Mouse (Mus musculus) liver, embryonic 15.5 days (tissue): ENCODE data around the gene Fndc11. TPM values are rescaled to one million over a fixed set of nuclear protein-coding genes. Genes with fewer than 3 reads are reported as not detected.

ENCODE experiments used
- ATAC-seq: fragments of 200-750 bp; cut with Nextera tagmentation; 2 replicates; pipeline ENCODE4 v1.8.0; 2017; ENCODE audit warnings: moderate number of reproducible peaks, mild to moderate bottlenecking, moderate library complexity; ENCODE audit not compliant: insufficient read depth
- H3K27ac ChIP-seq: fragments of 300-500 bp; sonication (generic); replicated peaks from 2 replicates; pipeline ENCODE4 v1.5.1; 2015; ENCODE audit warnings: mild to moderate bottlenecking, inconsistent platforms
- H3K27me3 ChIP-seq: fragments of 300-500 bp; sonication (generic); 2 replicates; pipeline ENCODE4 v1.6.1; 2015; ENCODE audit warnings: mild to moderate bottlenecking, inconsistent platforms
- H3K36me3 ChIP-seq: fragments of 300-500 bp; sonication (generic); replicated peaks from 2 replicates; pipeline ENCODE4 v1.6.1; 2015; ENCODE audit warnings: moderate library complexity, mild to moderate bottlenecking, inconsistent platforms
- H3K4me1 ChIP-seq: fragments of 300-500 bp; sonication (generic); replicated peaks from 2 replicates; pipeline ENCODE4 v1.6.1; 2015; ENCODE audit warnings: inconsistent platforms
- H3K4me2 ChIP-seq: fragments of 300-500 bp; sonication (generic); 2 replicates; pipeline ENCODE4 v1.6.1; 2015; ENCODE audit warnings: moderate library complexity, mild to moderate bottlenecking, inconsistent platforms
- H3K4me3 ChIP-seq: fragments of 300-500 bp; sonication (generic); replicated peaks from 2 replicates; pipeline ENCODE4 v1.5.1; 2015; ENCODE audit warnings: mild to moderate bottlenecking, inconsistent platforms
- H3K9ac ChIP-seq: fragments of 300-500 bp; sonication (generic); 2 replicates; pipeline ENCODE4 v1.6.1; 2015; ENCODE audit warnings: moderate library complexity, mild to moderate bottlenecking, inconsistent platforms
- H3K9me3 ChIP-seq: fragments of 300-500 bp; sonication (generic); replicated peaks from 2 replicates; pipeline ENCODE4 v1.6.1; 2016; ENCODE audit warnings: inconsistent platforms
- WGBS: fragments of 180-500 bp; shearing (Covaris S2); methylation state at CpG from one replicate; pipeline ENCODE4 v1.1.7; 2015; ENCODE audit warnings: mixed read lengths; ENCODE audit not compliant: insufficient replicate concordance; 5-methylcytosine and 5-hydroxymethylcytosine counted together
- polyA plus RNA-seq: library from polyadenylated mRNA; unstranded; fragments of >200 nt; fragmentation: Nextera tagmentation; extraction: Ambion mirVana; gene quantifications from 2 replicates; pipeline ENCODE4 v1.2.1, GENCODE M21; 2015

The Fndc11 gene
- polyA plus RNA-seq, 1 experiment from 2014 or later = 0.17 TPM

GRCm38 (mm10) chr2:181239261-181239660 lies 19.4 kb downstream of the Fndc11 start:
- no peaks in the 10 kb centered on the region for H3K27me3 ChIP-seq
- ATAC-seq = no peak
- no peak overlapping the region for H3K4me3 ChIP-seq
- H3K4me2 ChIP-seq = peak overlapping the region; percentile 79; the same call in 1 of the 2 replicates
- H3K9me3 ChIP-seq = no peaks in the 10 kb centered on the region
- peaks cover 60% of the 10 kb centered on the region for H3K36me3 ChIP-seq
- H3K9ac ChIP-seq = no peak overlapping the region
- no peak overlapping the region for H3K27ac ChIP-seq
- 83% methylated on average over 9 of the region's 9 CpGs for WGBS
- peaks cover 45% of the 10 kb centered on the region for H3K4me1 ChIP-seq

- Histone ChIP-seq H3K9ac (peak overlapping the region; percentile 79; the same call in 1 of the 2 replicates), H3K4me1 (peaks cover 50% of the 10 kb centered on the region), H3K4me3 (peak overlapping the region; percentile 76), H3K9me3 (no peaks in the 10 kb centered on the region), H3K36me3 (peaks cover 43% of the 10 kb centered on the region), H3K27me3 (no peaks in the 10 kb centered on the region), H3K27ac (0 out of 2 replicates have a peak overlapping the region, but pooled peaks have one; percentile 77), H3K4me2 (peak overlapping the region; percentile 79)
- WGBS = 81% methylated on average over 13 of the region's 13 CpGs
- no peak for ATAC-seq
Measured at GRCm38 (mm10) chr2:181240806-181241440, 21.1 kb downstream of the Fndc11 start.

- H3K36me3 ChIP-seq = peaks cover 35% of the 10 kb centered on the region
- ATAC-seq = peak; percentile 72
- 4% methylated on average over 16 of the region's 16 CpGs for WGBS
- H3K4me3 ChIP-seq = peak within 1 kb of the TSS; percentile 76
- no peaks in the 10 kb centered on the region for H3K27me3 ChIP-seq
- H3K4me2 ChIP-seq = peak within 1 kb of the TSS; percentile 79
- peaks cover 50% of the 10 kb centered on the region for H3K4me1 ChIP-seq
- no peaks in the 10 kb centered on the region for H3K9me3 ChIP-seq
- peak within 1 kb of the TSS; percentile 77 for H3K27ac ChIP-seq
- peak within 1 kb of the TSS; percentile 79 for H3K9ac ChIP-seq
Measured at GRCm38 (mm10) chr2:181241602-181242313, 21.9 kb downstream of the Fndc11 start, which contains the start of gene Helz2. TSS of gene Helz2 (minus strand) at chr2:181242027.

GRCm38 (mm10) chr2:181242314-181242665 lies 22.5 kb downstream of the Fndc11 start:
- no peaks in the 10 kb centered on the region for H3K9me3 ChIP-seq
- H3K27me3 ChIP-seq = no peaks in the 10 kb centered on the region
- 0 out of 2 replicates have a peak overlapping the region, but pooled peaks have one; percentile 6 for H3K27ac ChIP-seq
- WGBS = 65% methylated on average over 3 of the region's 3 CpGs
- peak overlapping the region; percentile 79 for H3K4me2 ChIP-seq
- peaks cover 50% of the 10 kb centered on the region for H3K4me1 ChIP-seq
- no peak for ATAC-seq
- peak overlapping the region; percentile 76 for H3K4me3 ChIP-seq
- peak overlapping the region; percentile 79 for H3K9ac ChIP-seq
- H3K36me3 ChIP-seq = peaks cover 30% of the 10 kb centered on the region

DNA sequence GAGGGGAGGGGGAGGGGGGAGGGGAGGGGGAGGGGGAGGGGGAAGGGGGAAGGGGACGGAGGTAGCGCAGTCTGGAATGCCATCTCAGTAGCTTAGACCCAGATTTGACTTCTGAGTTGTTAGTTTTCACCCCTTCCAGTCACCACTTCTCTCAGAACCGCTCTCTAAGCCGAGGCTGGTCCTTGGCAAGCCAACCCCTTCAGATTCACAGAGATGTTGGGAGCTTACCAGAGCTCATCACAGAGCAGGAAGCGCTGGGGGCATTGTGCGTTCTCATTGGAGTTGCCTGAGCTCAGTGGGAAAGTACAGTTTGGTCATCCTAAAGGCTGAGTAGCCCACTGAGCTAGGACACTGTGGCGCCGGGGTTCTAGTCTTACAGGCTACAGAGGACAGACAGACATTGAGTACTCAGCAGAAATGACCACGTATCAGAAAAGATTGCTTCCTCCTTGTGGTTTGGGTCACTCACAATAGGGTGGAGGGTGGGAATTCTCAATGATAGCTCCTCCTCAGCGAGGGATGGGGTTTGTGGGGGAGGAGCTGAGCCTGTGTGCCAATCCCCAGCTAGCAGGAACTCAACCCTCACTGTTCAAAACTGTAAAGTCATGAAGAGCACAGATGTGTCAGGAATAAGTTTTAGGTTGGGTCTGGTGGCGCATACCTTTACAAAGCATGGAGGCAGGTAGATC lies 24.0 kb downstream of the Fndc11 start:
- H3K4me3 ChIP-seq = no peak overlapping the region
- peak overlapping the region; percentile 61 for H3K27ac ChIP-seq
- 18% methylated on average over 11 of the region's 11 CpGs for WGBS
- no peaks in the 10 kb centered on the region for H3K27me3 ChIP-seq
- peak; percentile 53 for ATAC-seq
- peak overlapping the region; percentile 34 for H3K4me2 ChIP-seq
- H3K9me3 ChIP-seq = no peaks in the 10 kb centered on the region
- peaks cover 50% of the 10 kb centered on the region for H3K4me1 ChIP-seq
- peaks cover 17% of the 10 kb centered on the region for H3K36me3 ChIP-seq
- no peak overlapping the region for H3K9ac ChIP-seq

DNA sequence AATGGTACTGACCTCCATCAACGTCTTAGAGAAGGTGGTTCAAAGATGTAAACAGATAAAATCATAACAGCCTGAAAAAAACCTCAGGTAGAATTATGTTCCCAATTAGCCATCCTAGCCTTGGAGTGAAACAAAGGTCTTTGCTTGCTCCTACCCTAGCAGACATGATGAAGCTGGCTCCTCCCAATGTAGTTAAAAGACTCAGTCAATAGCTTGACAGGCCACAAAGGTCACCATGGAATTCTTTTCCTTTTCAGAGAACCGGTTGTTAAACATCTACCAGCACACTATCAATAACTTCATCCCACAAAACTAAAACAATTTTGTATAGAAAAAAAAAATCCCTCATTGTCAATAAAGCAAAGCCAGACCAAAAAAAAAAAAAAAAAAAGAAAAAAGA lies 25.2 kb downstream of the Fndc11 start:
- Histone ChIP-seq H3K4me3 (no peak overlapping the region), H3K27me3 (no peaks in the 10 kb centered on the region), H3K4me2 (no peak overlapping the region), H3K36me3 (peaks cover 8% of the 10 kb centered on the region), H3K4me1 (peaks cover 39% of the 10 kb centered on the region), H3K9ac (no peak overlapping the region), H3K9me3 (no peaks in the 10 kb centered on the region), H3K27ac (no peak overlapping the region)
- 47% methylated on average over 2 of the region's 2 CpGs for WGBS
- no peak for ATAC-seq

- Histone ChIP-seq H3K4me3 (no peak overlapping the region), H3K36me3 (peaks cover 26% of the 10 kb centered on the region), H3K9me3 (no peaks in the 10 kb centered on the region), H3K27ac (peak overlapping the region; percentile 68), H3K9ac (no peak overlapping the region), H3K4me2 (no peak overlapping the region), H3K4me1 (peaks cover 24% of the 10 kb centered on the region), H3K27me3 (no peaks in the 10 kb centered on the region)
- ATAC-seq = peak; percentile 53
- WGBS = 66% methylated on average over 10 of the region's 10 CpGs
Measured at GRCm38 (mm10) chr2:181249217-181249616, 29.4 kb downstream of the Fndc11 start.

DNA sequence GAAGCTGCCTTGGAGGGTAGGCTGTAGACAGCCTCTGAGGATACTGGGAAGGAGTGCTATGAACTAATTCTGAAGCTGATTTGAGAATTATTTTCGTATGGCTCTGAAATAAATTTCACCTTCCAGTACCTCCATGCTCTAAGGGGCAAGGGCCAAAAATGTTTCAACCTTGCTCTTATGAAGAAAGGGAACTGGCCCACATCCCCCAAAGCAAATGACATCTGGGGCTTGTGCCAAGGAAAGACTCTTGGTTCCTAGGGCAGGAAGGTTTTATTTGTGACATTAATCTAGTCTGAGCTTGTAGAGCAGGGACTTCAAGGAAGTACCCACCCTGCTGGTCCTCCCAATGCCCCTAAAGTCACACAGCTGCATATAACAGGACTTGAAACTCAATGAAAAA lies 32.0 kb downstream of the Fndc11 start:
- no peaks in the 10 kb centered on the region for H3K9me3 ChIP-seq

GRCm38 (mm10) chr2:181253248-181253647 lies 33.4 kb downstream of the Fndc11 start:
- WGBS = 89% methylated on average over 1 of the region's 1 CpGs
- peak; percentile 41; the same call in 1 of the 2 replicates for ATAC-seq
- peaks cover 65% of the 10 kb centered on the region for H3K36me3 ChIP-seq

More for the DNA sequence above, 32.0 kb downstream of the Fndc11 start:
- Histone ChIP-seq H3K4me1 (peaks cover 18% of the 10 kb centered on the region; the same call in 1 of the 2 replicates), H3K9ac (no peak overlapping the region), H3K27me3 (no peaks in the 10 kb centered on the region), H3K4me2 (no peak overlapping the region), H3K36me3 (peaks cover 51% of the 10 kb centered on the region), H3K4me3 (no peak overlapping the region), H3K27ac (no peak overlapping the region)
- WGBS = 71% methylated on average over 1 of the region's 1 CpGs
- no peak for ATAC-seq

DNA sequence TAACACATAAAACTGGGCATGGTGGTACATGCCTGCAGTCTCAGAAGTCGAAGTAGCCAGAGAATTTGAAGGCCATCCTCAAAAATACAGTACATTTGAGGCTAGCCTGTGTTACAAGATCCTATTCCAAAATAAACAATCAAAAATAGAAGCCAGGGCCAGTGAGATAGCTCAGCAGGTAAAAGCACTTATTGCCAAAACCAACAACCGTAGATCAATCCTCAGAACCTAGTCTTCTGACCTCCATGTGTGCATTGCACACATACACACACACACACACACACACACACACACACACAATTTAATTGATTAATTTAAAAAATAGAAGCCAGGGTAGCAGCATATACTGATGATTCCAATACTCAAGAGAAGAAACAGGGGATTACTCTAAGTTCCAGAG lies 47.0 kb downstream of the Fndc11 start:
- H3K36me3 ChIP-seq = peaks cover 92% of the 10 kb centered on the region

More at GRCm38 (mm10) chr2:181253248-181253647, 33.4 kb downstream of the Fndc11 start:
- no peaks in the 10 kb centered on the region for H3K9me3 ChIP-seq
- H3K4me1 ChIP-seq = peaks cover 18% of the 10 kb centered on the region; the same call in 1 of the 2 replicates
- 0 out of 2 replicates have a peak overlapping the region, but pooled peaks have one; percentile 51 for H3K27ac ChIP-seq
- H3K9ac ChIP-seq = no peak overlapping the region
- H3K4me3 ChIP-seq = no peak overlapping the region
- H3K27me3 ChIP-seq = no peaks in the 10 kb centered on the region
- no peak overlapping the region for H3K4me2 ChIP-seq

DNA sequence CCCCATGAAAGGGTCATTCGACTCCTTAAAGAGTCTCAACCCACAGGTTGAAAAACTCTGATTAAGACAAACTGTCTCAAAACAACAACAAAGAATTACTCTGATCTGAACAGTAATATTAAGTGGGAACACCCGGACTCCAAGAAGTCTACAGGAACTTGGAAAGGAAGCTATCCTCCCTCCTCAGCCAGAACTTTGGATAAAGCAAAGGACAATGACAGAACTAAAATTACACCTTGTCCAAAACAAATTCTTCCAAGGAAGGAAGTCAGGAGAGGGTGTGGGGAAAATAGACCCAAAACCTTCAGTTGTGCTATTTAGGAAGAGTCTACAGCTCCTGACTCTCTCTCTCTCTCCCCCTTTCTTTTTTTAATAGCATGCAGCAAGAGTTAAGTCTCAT lies 52.3 kb downstream of the Fndc11 start:
- no peak overlapping the region for H3K27ac ChIP-seq
- H3K27me3 ChIP-seq = no peaks in the 10 kb centered on the region
- H3K9ac ChIP-seq = no peak overlapping the region
- 79% methylated on average over 2 of the region's 2 CpGs for WGBS
- no peak overlapping the region for H3K4me3 ChIP-seq
- H3K36me3 ChIP-seq = peaks cover 80% of the 10 kb centered on the region
- ATAC-seq = no peak
- no peaks in the 10 kb centered on the region for H3K9me3 ChIP-seq
- peaks cover 4% of the 10 kb centered on the region for H3K4me1 ChIP-seq
- no peak overlapping the region for H3K4me2 ChIP-seq

More for the DNA sequence above, 47.0 kb downstream of the Fndc11 start:
- ATAC-seq = no peak
- Histone ChIP-seq H3K27ac (no peak overlapping the region), H3K4me2 (no peak overlapping the region), H3K4me1 (no peaks in the 10 kb centered on the region), H3K9me3 (no peaks in the 10 kb centered on the region), H3K27me3 (no peaks in the 10 kb centered on the region), H3K4me3 (no peak overlapping the region), H3K9ac (no peak overlapping the region)
- 85% methylated on average over 2 of the region's 2 CpGs for WGBS
